Mouse (Mus musculus) C2C12 (cell line): ENCODE data around the gene Scaper. TPM values are rescaled to one million over a fixed set of nuclear protein-coding genes. Genes with fewer than 3 reads are reported as not detected.

Experiments used
- H3K27me3 ChIP-seq: one replicate; pipeline ENCODE4 v1.6.1; 2011; ENCODE audit not compliant: control insufficient read depth, insufficient read depth, insufficient read length
- H3K36me3 ChIP-seq: one replicate; pipeline ENCODE4 v1.6.1; 2011; ENCODE audit not compliant: control insufficient read depth, insufficient read depth
- H3K4me3 ChIP-seq: one replicate; pipeline ENCODE4 v1.5.1; 2011; ENCODE audit warnings: mild to moderate bottlenecking, control low read depth; ENCODE audit not compliant: poor library complexity, insufficient read depth, severe bottlenecking
- H3K79me2 ChIP-seq: one replicate; pipeline ENCODE4 v1.6.1; 2011; ENCODE audit not compliant: control insufficient read depth, insufficient read depth
- H3K79me3 ChIP-seq: one replicate; pipeline ENCODE4 v1.6.1; 2011; ENCODE audit warnings: low read depth, control low read depth
- H3ac ChIP-seq: one replicate; pipeline ENCODE3; 2011; ENCODE audit warnings: low read depth; ENCODE audit not compliant: control insufficient read depth, insufficient read length
- CEBPB ChIP-seq: IDR thresholded peaks from one replicate; pipeline ENCODE4 v1.6.1; 2011; ENCODE audit warnings: low read depth, mild to moderate bottlenecking, control low read depth, moderate library complexity
- CTCF ChIP-seq: IDR thresholded peaks from one replicate; pipeline ENCODE4 v1.5.1; 2011; ENCODE audit not compliant: control insufficient read depth, insufficient read depth, insufficient read length
- FOSL1 ChIP-seq: IDR thresholded peaks from one replicate; pipeline ENCODE4 v1.8.0; 2011; ENCODE audit warnings: mild to moderate bottlenecking, low read length; ENCODE audit not compliant: poor library complexity, insufficient read depth, severe bottlenecking
- MAX ChIP-seq: IDR thresholded peaks from one replicate; pipeline ENCODE4 v1.6.1; 2011; ENCODE audit warnings: mild to moderate bottlenecking, control low read depth
- MYOD1 ChIP-seq: IDR thresholded peaks from one replicate; pipeline ENCODE4 v1.6.1; 2011; ENCODE audit warnings: low read depth; ENCODE audit not compliant: control insufficient read depth, insufficient read length
- MYOG ChIP-seq: IDR thresholded peaks from one replicate; pipeline ENCODE4 v1.6.1; 2011; ENCODE audit not compliant: control insufficient read depth, insufficient read length; ENCODE audit errors: extremely low read depth
- USF1 ChIP-seq: IDR thresholded peaks from one replicate; pipeline ENCODE4 v1.6.1; 2011; ENCODE audit warnings: low read depth, mild to moderate bottlenecking, control low read depth, moderate library complexity
- polyA plus RNA-seq: library from polyadenylated mRNA; unstranded; fragments of >200 nt; fragmentation: generic; extraction: Trizol; gene quantifications from one replicate; pipeline ENCODE4 v1.2.1, GENCODE M21; 2012; ENCODE audit warnings: missing spikeins

The Scaper gene
- polyA plus RNA-seq, 1 experiment: 0.84 TPM

- Histone ChIP-seq H3K79me2 (peaks cover 84% of the 10 kb centered on the region), H3K27me3 (no peaks in the 10 kb centered on the region), H3K36me3 (no peaks in the 10 kb centered on the region), H3K4me3 (no peak overlapping the region), H3K79me3 (peaks cover 27% of the 10 kb centered on the region), H3ac (no peak overlapping the region)
- TF ChIP-seq MYOG (no peak), MYOD1 (no peak), FOSL1 (no peak), USF1 (no peak), CEBPB (no peak), CTCF (no peak), MAX (no peak)
Measured at GRCm38 (mm10) chr9:55507922-55508321, 430.0 kb downstream of the Scaper start.

Other genes starting within 250 kb of the Scaper start
- not detected for gene 4930563M21Rik, start 72.4 kb upstream of the Scaper start, polyA plus RNA-seq
- gene Rcn2, start 103.7 kb upstream of the Scaper start, polyA plus RNA-seq: 37.7 TPM
- gene Pstpip1, start 151.8 kb upstream of the Scaper start, polyA plus RNA-seq: 1.0 TPM
- 60.6 TPM for gene Tspan3, start 227.4 kb upstream of the Scaper start, polyA plus RNA-seq